Mouse (Mus musculus): ENCODE results near the gene Lpar3. TPM values are rescaled to one million over a fixed set of nuclear protein-coding genes. Genes with fewer than 3 reads are reported as not detected.
A peak's percentile ranks its signal among the peaks of the same experiment; 100 is the strongest.

Gene Lpar3
- polyA plus RNA-seq, 1 experiment from 2014 or later: 0.49 TPM

- no peak overlapping the region for H3K27ac ChIP-seq (replicated peaks)
- H3K36me3 ChIP-seq: no peaks in the 10 kb centered on the region
- no peak overlapping the region for H3K9ac ChIP-seq
- H3K27me3 ChIP-seq: peaks cover 3% of the 10 kb centered on the region; the same call in 1 of the 2 replicates
- H3K4me3 ChIP-seq: no peak overlapping the region
- peaks cover 13% of the 10 kb centered on the region for H3K4me1 ChIP-seq (replicated peaks)
- H3K9me3 ChIP-seq: no peaks in the 10 kb centered on the region
- no peak overlapping the region for H3K4me2 ChIP-seq
- no peak for ATAC-seq (ENCODE audit: low FRiP score, low read depth)
- 77% methylated on average over 14 of the region's 14 CpGs for WGBS
Observed at GRCm38 (mm10) chr3:146319503-146319902, 98.7 kb downstream of the Lpar3 start.

- 46% methylated on average over 8 of the region's 8 CpGs for WGBS
- Histone ChIP-seq H3K9ac (no peak overlapping the region), H3K27ac (replicated peaks) (no peak overlapping the region), H3K9me3 (no peaks in the 10 kb centered on the region), H3K27me3 (peaks cover 4% of the 10 kb centered on the region; the same call in 1 of the 2 replicates), H3K4me3 (no peak overlapping the region), H3K36me3 (no peaks in the 10 kb centered on the region), H3K4me2 (no peak overlapping the region), H3K4me1 (replicated peaks) (peaks cover 12% of the 10 kb centered on the region)
- ATAC-seq (ENCODE audit: low FRiP score, low read depth): peak; percentile 36
Observed at GRCm38 (mm10) chr3:146324949-146325348, 104.2 kb downstream of the Lpar3 start.

DNA sequence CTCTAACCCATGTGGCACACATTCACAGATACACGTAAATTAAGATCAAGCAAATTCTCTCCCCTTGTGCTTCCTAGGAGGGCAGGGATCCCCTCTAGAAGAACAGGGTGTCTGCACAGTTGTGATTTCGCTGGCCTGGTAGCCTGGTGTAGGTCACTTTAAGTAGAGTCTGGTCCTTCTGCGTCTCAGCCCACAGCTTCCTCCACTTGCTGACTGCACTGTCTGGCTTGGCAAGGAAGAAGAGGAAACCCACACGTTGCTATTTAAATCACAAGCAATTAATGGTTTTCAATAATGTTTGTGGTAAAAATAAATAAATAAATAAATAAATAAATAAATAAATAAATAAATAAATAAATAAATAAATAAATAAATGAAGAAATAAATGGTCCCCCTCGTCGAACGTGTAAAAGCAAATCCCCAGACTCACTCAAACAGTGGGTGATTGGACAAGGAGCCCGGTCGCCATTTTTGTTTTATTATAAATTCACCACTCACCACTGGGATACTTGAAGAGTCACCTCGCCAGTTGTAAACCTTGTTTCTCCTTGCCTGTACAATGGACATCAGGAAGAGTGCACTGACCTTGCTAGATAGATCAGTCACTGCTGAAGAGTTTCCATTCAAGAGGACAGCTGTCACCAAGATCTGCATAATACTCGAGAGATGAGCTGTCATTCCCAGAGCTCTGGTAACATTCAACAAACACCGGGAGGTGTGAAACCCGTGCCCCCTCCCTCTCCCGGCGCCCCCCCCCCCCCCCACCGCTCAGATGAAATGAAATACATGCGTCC is 106.2 kb downstream of the Lpar3 start:
- Histone ChIP-seq H3K27ac (replicated peaks) (peak overlapping the region; percentile 84), H3K9ac (0 out of 2 replicates have a peak overlapping the region, but pooled peaks have one; percentile 48), H3K4me1 (replicated peaks) (peaks cover 12% of the 10 kb centered on the region), H3K27me3 (peaks cover 4% of the 10 kb centered on the region; the same call in 1 of the 2 replicates), H3K36me3 (no peaks in the 10 kb centered on the region), H3K4me2 (peak overlapping the region; percentile 60), H3K9me3 (no peaks in the 10 kb centered on the region), H3K4me3 (peak overlapping the region; percentile 20)
- ATAC-seq (ENCODE audit: low FRiP score, low read depth): peak; percentile 24; the same call in 1 of the 2 replicates
- WGBS: 30% methylated on average over 15 of the region's 17 CpGs

DNA sequence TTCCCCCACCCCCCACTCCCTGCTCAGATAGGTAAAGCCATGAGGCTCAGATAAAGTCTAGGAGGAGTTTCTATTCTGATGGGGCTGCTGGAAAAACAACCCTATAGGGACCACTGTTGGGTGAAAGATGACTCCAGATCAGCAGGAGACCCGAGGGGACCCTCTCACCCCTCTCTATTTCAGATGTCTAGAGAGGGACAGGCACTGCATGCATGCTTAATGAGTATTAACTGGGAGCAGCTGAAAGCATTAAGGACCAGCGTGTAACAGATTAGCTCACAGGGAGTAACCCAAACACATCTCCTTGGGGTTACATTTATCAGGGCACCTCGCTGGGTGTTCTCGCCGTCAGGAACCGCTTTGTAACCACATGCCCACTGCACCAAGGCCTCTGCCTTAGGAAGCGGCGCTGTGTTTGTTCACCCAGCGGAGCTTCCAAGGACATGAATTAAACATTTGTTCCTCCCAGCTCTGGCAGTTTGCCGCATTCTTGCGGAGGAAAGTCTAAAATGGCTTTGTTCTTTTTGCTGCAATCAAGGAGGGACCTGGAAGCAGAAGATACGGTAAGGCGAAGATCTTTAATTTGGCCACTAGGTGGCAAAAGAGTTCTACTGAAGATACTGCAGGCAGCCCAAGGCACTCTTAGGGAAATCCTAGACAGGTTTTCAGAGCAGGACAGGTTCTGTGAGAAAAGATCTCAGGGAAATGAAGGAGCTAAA is 106.9 kb downstream of the Lpar3 start:
- H3K27ac ChIP-seq (replicated peaks): peak overlapping the region; percentile 84
- ATAC-seq (ENCODE audit: low FRiP score, low read depth): peak; percentile 90
- peaks cover 4% of the 10 kb centered on the region; the same call in 1 of the 2 replicates for H3K27me3 ChIP-seq
- peaks cover 12% of the 10 kb centered on the region for H3K4me1 ChIP-seq (replicated peaks)
- H3K9me3 ChIP-seq: no peaks in the 10 kb centered on the region
- H3K9ac ChIP-seq: peak overlapping the region; percentile 48
- peak overlapping the region; percentile 60 for H3K4me2 ChIP-seq
- WGBS: under 1% methylated on average over 13 of the region's 13 CpGs
- no peaks in the 10 kb centered on the region for H3K36me3 ChIP-seq
- H3K4me3 ChIP-seq: peak overlapping the region; percentile 20

DNA sequence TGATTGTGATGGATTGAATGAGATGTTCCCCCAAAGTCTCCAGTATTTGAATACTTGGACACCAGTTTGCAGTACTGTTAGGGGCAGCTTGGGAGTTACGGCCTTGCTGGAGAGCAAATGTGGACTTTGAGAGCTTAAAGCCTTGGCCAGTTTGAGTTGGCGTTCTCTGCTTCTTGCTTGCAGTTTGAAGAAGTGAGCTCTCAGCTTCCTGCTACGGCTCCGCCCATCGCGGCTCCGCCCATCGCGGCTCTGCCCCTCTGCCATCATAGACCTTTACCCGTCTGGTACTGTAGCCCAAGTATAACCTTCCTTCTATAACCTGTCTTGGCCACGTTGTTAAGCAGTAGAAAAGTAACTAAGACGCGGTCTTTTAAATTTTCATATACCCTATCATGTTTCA is 108.0 kb downstream of the Lpar3 start:
- no peak for ATAC-seq (ENCODE audit: low FRiP score, low read depth)
- WGBS: 17% methylated on average over 13 of the region's 13 CpGs
- Histone ChIP-seq H3K9me3 (no peaks in the 10 kb centered on the region), H3K27me3 (peaks cover 4% of the 10 kb centered on the region; the same call in 1 of the 2 replicates), H3K4me1 (replicated peaks) (peaks cover 12% of the 10 kb centered on the region), H3K36me3 (no peaks in the 10 kb centered on the region), H3K4me3 (no peak overlapping the region), H3K9ac (no peak overlapping the region), H3K27ac (replicated peaks) (no peak overlapping the region), H3K4me2 (peak overlapping the region; percentile 60)

DNA sequence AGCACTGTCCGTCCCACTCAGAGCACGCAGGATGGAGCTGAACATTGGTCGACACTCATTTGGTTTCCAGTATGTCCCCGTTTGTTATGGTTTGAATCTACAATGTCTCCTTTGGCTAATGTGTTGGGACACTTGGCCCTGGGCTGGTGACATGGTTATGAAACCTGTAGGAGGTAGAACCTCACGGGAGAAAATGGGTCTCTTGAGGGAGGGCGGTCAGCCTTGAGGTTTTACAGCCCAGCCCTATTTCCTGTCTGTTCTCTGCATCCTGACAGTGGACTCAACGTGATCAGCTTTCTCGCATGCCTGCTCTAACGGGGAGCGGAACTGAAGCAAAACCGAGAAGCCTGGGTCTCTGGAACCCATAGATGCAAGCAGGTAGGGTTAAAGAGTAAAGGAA is 111.1 kb downstream of the Lpar3 start:
- WGBS: 87% methylated on average over 11 of the region's 11 CpGs
- Histone ChIP-seq H3K4me2 (no peak overlapping the region), H3K9me3 (no peaks in the 10 kb centered on the region), H3K4me1 (replicated peaks) (peaks cover 21% of the 10 kb centered on the region), H3K27ac (replicated peaks) (no peak overlapping the region), H3K9ac (no peak overlapping the region), H3K36me3 (no peaks in the 10 kb centered on the region), H3K4me3 (no peak overlapping the region), H3K27me3 (no peaks in the 10 kb centered on the region)
- no peak for ATAC-seq (ENCODE audit: low FRiP score, low read depth)

DNA sequence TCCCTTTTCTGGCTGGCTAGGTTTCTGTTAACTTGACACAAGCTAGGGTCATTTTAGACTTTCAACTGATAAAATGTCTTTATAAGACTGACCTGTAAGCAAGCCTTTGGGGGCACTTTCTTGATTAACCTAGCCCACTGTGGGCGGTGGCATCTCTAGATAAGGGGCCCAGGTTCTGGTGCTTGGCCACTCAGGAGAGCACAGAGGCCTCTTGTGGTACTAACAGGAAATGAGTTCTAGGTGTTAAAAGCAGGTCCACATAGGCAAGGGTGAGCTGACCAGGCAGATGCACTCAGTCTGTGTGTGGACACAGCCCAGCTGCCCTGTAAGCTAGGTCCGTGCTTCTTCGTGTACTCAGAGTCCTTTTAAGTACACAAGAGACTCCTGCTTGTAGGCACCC is 112.5 kb downstream of the Lpar3 start:
- Histone ChIP-seq H3K4me1 (replicated peaks) (peaks cover 22% of the 10 kb centered on the region), H3K9me3 (no peaks in the 10 kb centered on the region), H3K4me2 (no peak overlapping the region), H3K9ac (no peak overlapping the region), H3K27ac (replicated peaks) (no peak overlapping the region), H3K27me3 (no peaks in the 10 kb centered on the region), H3K4me3 (no peak overlapping the region), H3K36me3 (no peaks in the 10 kb centered on the region)
- WGBS: 94% methylated on average over 3 of the region's 3 CpGs
- ATAC-seq (ENCODE audit: low FRiP score, low read depth): no peak

DNA sequence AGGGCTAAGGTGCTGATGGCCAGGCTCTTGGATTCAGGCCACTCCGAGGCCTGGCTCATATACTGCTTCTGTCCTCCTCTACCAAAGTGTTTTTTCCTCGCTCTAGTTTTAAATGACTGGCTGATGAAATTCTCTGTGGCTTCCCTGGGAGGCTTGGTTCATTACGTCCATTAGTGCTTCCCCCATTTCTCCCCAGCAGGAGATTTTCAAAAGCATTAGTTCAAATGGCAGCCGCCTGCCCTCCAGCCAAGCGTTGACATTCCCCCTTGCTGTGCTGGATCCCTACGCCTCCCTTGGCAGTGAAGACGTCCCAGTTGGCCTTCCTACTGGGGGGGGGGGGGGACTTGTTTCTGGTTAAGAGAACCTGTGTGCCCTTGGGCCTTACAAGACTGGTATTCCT is 113.3 kb downstream of the Lpar3 start:
- H3K4me2 ChIP-seq: no peak overlapping the region
- H3K9ac ChIP-seq: no peak overlapping the region
- H3K9me3 ChIP-seq: no peaks in the 10 kb centered on the region
- WGBS: 19% methylated on average over 7 of the region's 7 CpGs
- H3K27ac ChIP-seq (replicated peaks): peak overlapping the region; percentile 65
- no peak overlapping the region for H3K4me3 ChIP-seq
- no peaks in the 10 kb centered on the region for H3K36me3 ChIP-seq
- ATAC-seq (ENCODE audit: low FRiP score, low read depth): peak; percentile 31; the same call in 1 of the 2 replicates
- H3K27me3 ChIP-seq: no peaks in the 10 kb centered on the region
- peaks cover 23% of the 10 kb centered on the region for H3K4me1 ChIP-seq (replicated peaks)

Other genes starting within 250 kb of the Lpar3 start
- gene Syde2, start 233.1 kb upstream of the Lpar3 start, polyA plus RNA-seq (2015; fragmentation: Nextera tagmentation; extraction: Ambion mirVana): 0.34 and 0.54 TPM in 2 replicates
- gene Wdr63, start 112.8 kb upstream of the Lpar3 start, polyA plus RNA-seq (2015; fragmentation: Nextera tagmentation; extraction: Ambion mirVana): 0.79 and 1.7 TPM in 2 replicates
- gene Mcoln3, start 103.5 kb upstream of the Lpar3 start, polyA plus RNA-seq (2015; fragmentation: Nextera tagmentation; extraction: Ambion mirVana): 0.22 and 0.52 TPM in 2 replicates
- gene Mcoln2, start 71.1 kb upstream of the Lpar3 start, polyA plus RNA-seq (2015; fragmentation: Nextera tagmentation; extraction: Ambion mirVana): 0.27 and 0.28 TPM in 2 replicates
- 17.0 and 18.0 TPM in 2 replicates for gene Ssx2ip, start 183.7 kb downstream of the Lpar3 start, polyA plus RNA-seq (2015; fragmentation: Nextera tagmentation; extraction: Ambion mirVana)
- gene Ctbs, start 228.8 kb downstream of the Lpar3 start, polyA plus RNA-seq (2015; fragmentation: Nextera tagmentation; extraction: Ambion mirVana): 5.2 and 5.8 TPM in 2 replicates